Comparison of ENCODE assay signal across 8 mouse cellular contexts in genomic region chr7:25246759-25247137, GRCm38 (mm10). TPM values are rescaled to one million over a fixed set of nuclear protein-coding genes. Genes with fewer than 3 reads are reported as not detected.
DNase-seq lines count a peak whose midpoint lies in the region; ATAC-seq and TF ChIP-seq lines count a peak whose summit lies in the region.

No protein-coding gene starts in this region.

- no peak for TF ChIP-seq CTCF in cerebellum, adult 2 months (IDR thresholded peaks at IDR 0.05; ENCODE audit: borderline replicate concordance, insufficient read depth, low read depth, low read length)
- TF ChIP-seq CTCF in stomach, postnatal 0 days (IDR thresholded peaks at IDR 0.05; ENCODE audit: low read depth) = no peak

- 33% methylated on average over 4 of the region's 4 CpGs for WGBS in cerebellum, adult 2 months
- WGBS in liver, embryonic 13.5 days (ENCODE audit: insufficient replicate concordance) = 46% methylated on average over 4 of the region's 4 CpGs
- WGBS in stomach, postnatal 0 days = 27% methylated on average over 4 of the region's 4 CpGs

- H3K9me3 ChIP-seq in liver, embryonic 13.5 days (replicated peaks) = no peaks in the 10 kb centered on the region
- no peaks in the 10 kb centered on the region for H3K9me3 ChIP-seq in stomach, postnatal 0 days (ENCODE audit: control insufficient read depth, low read length)

- H3K27ac ChIP-seq in cerebellum, adult 2 months (ENCODE audit: insufficient read depth, low read length) = no peak overlapping the region
- H3K27ac ChIP-seq in liver, embryonic 13.5 days = peak overlapping the region; percentile 29
- H3K27ac ChIP-seq in stomach, postnatal 0 days (replicated peaks) = peak overlapping the region; percentile 98

- peak overlapping the region; percentile 90; the same call in 1 of the 2 replicates for H3K9ac ChIP-seq in liver, embryonic 13.5 days
- H3K9ac ChIP-seq in stomach, postnatal 0 days (ENCODE audit: low read length) = peak overlapping the region; percentile 90

- no peak for TF ChIP-seq EP300 in stomach, postnatal 0 days (optimal IDR thresholded peaks at IDR 0.05)

- H3K36me3 ChIP-seq in liver, embryonic 13.5 days = peaks cover 35% of the 10 kb centered on the region
- H3K36me3 ChIP-seq in stomach, postnatal 0 days (ENCODE audit: control insufficient read depth, insufficient read depth, low read length) = peaks cover 12% of the 10 kb centered on the region

- H3K4me3 ChIP-seq in cerebellum, adult 2 months (replicated peaks; ENCODE audit: insufficient read depth, low read depth, low read length) = no peak overlapping the region
- peak overlapping the region; percentile 84 for H3K4me3 ChIP-seq in liver, embryonic 13.5 days (replicated peaks)
- peak overlapping the region; percentile 92 for H3K4me3 ChIP-seq in stomach, postnatal 0 days (ENCODE audit: low read depth, low read length)

- H3K4me1 ChIP-seq in cerebellum, adult 2 months (ENCODE audit: control insufficient read depth, insufficient read depth, low read length) = peaks cover 13% of the 10 kb centered on the region; the same call in 1 of the 2 replicates
- H3K4me1 ChIP-seq in liver, embryonic 13.5 days (replicated peaks) = peaks cover 62% of the 10 kb centered on the region
- peaks cover 2% of the 10 kb centered on the region; the same call in 1 of the 2 replicates for H3K4me1 ChIP-seq in stomach, postnatal 0 days (replicated peaks; ENCODE audit: control insufficient read depth, insufficient read depth)

- no peak for ATAC-seq in liver, embryonic 13.5 days (ENCODE audit: low read depth)
- ATAC-seq in stomach, postnatal 0 days (ENCODE audit: low FRiP score, low TSS enrichment) = no peak

- H3K27me3 ChIP-seq in cerebellum, adult 2 months (ENCODE audit: control insufficient read depth, insufficient read depth, low read length) = no peaks in the 10 kb centered on the region
- H3K27me3 ChIP-seq in liver, embryonic 13.5 days = peaks cover 3% of the 10 kb centered on the region; the same call in 1 of the 2 replicates
- H3K27me3 ChIP-seq in stomach, postnatal 0 days (ENCODE audit: control insufficient read depth, insufficient read depth, low read length) = no peaks in the 10 kb centered on the region

- H3K4me2 ChIP-seq in liver, embryonic 13.5 days = peak overlapping the region; percentile 99
- peak overlapping the region; percentile 82 for H3K4me2 ChIP-seq in stomach, postnatal 0 days (replicated peaks; ENCODE audit: low read depth)

- peak; percentile 51 for DNase-seq in cerebellum, postnatal 10 days
- DNase-seq in cerebellum, adult 2 months = no peak
- DNase-seq in thymus, postnatal 14 days = peak; percentile 15
- DNase-seq in thymus, postnatal 36 days = no peak
- no peak for DNase-seq in liver, embryonic 13.5 days
- no peak for DNase-seq in stomach, postnatal 0 days (ENCODE audit: low spot score)
- DNase-seq in embryo, embryonic 9.5 days (ENCODE audit: extremely low spot score) = no peak
- DNase-seq in thymus, adult 18-20 months = no peak

- TF ChIP-seq POLR2A in cerebellum, adult 2 months (IDR thresholded peaks at IDR 0.05; ENCODE audit: borderline replicate concordance, insufficient read depth, low read length) = no peak

RNA-seq across cellular contexts. Expression of gene Erf, which starts 3.8 kb away (rescaled TPM):
- polyA plus RNA-seq in cerebellum, adult 2 months (2012; rRNA removed) = 14.3 and 14.8 TPM in 2 replicates
- polyA plus RNA-seq in liver, embryonic 13.5 days (2015; fragmentation: Nextera tagmentation; extraction: Ambion mirVana) = 4.3 TPM in 2 replicates
- polyA plus RNA-seq in stomach, postnatal 0 days (2015; fragmentation: Nextera tagmentation; extraction: Ambion mirVana) = 8.1 and 8.8 TPM in 2 replicates

RNA-seq across cellular contexts. Expression of gene Gsk3a, which starts 9.1 kb away (rescaled TPM):
- 226 and 230 TPM in 2 replicates for polyA plus RNA-seq in cerebellum, adult 2 months (2012; rRNA removed)
- 6.2 and 6.3 TPM in 2 replicates for polyA plus RNA-seq in liver, embryonic 13.5 days (2015; fragmentation: Nextera tagmentation; extraction: Ambion mirVana)
- 5.1 and 5.3 TPM in 2 replicates for polyA plus RNA-seq in stomach, postnatal 0 days (2015; fragmentation: Nextera tagmentation; extraction: Ambion mirVana)

RNA-seq across cellular contexts. Expression of gene Cic, which starts 20.8 kb away (rescaled TPM):
- 121 and 124 TPM in 2 replicates for polyA plus RNA-seq in cerebellum, adult 2 months (2012; rRNA removed)
- 9.7 and 10.4 TPM in 2 replicates for polyA plus RNA-seq in liver, embryonic 13.5 days (2015; fragmentation: Nextera tagmentation; extraction: Ambion mirVana)
- polyA plus RNA-seq in stomach, postnatal 0 days (2015; fragmentation: Nextera tagmentation; extraction: Ambion mirVana) = 15.0 and 15.9 TPM in 2 replicates

RNA-seq across cellular contexts. Expression of gene Zfp526, which starts 25.5 kb away (rescaled TPM):
- polyA plus RNA-seq in cerebellum, adult 2 months (2012; rRNA removed) = 9.2 and 10.9 TPM in 2 replicates
- 2.0 and 2.1 TPM in 2 replicates for polyA plus RNA-seq in liver, embryonic 13.5 days (2015; fragmentation: Nextera tagmentation; extraction: Ambion mirVana)
- 1.1 and 1.2 TPM in 2 replicates for polyA plus RNA-seq in stomach, postnatal 0 days (2015; fragmentation: Nextera tagmentation; extraction: Ambion mirVana)

RNA-seq across cellular contexts. Expression of gene Dedd2, which starts 26.3 kb away (rescaled TPM):
- 29.0 and 29.6 TPM in 2 replicates for polyA plus RNA-seq in cerebellum, adult 2 months (2012; rRNA removed)
- polyA plus RNA-seq in liver, embryonic 13.5 days (2015; fragmentation: Nextera tagmentation; extraction: Ambion mirVana) = 27.0 and 27.6 TPM in 2 replicates
- polyA plus RNA-seq in stomach, postnatal 0 days (2015; fragmentation: Nextera tagmentation; extraction: Ambion mirVana) = 20.0 and 20.2 TPM in 2 replicates

Comparison
In these comparisons a context has a peak if more than half of its experiments do, and no peak if none do; other contexts are left out.
1. DNase-seq: peak in cerebellum, postnatal 10 days (2 of 2) and thymus, postnatal 14 days (single experiment); none in cerebellum, adult 2 months (0 of 2), thymus, postnatal 36 days (0 of 2), liver, embryonic 13.5 days (single experiment), stomach, postnatal 0 days (single experiment), embryo, embryonic 9.5 days (single experiment) and thymus, adult 18-20 months (0 of 2).
2. RNA of gene Gsk3a, which starts 9.1 kb away (polyA plus RNA-seq): 226 to 230 TPM in cerebellum, adult 2 months; 6.2 to 6.3 TPM in liver, embryonic 13.5 days and 5.1 to 5.3 TPM in stomach, postnatal 0 days; every median in the first group is over 10 times any median in the second.